Mouse (Mus musculus) adrenal gland, adult 8-10 months (tissue): Measurements from ENCODE around the gene Cab39l. TPM values are rescaled to one million over a fixed set of nuclear protein-coding genes. Genes with fewer than 3 reads are reported as not detected.

Experiments
- DNase-seq: peaks from one replicate; pipeline ENCODE4 v3.0.0; 2022
- total RNA-seq, 4 experiments: library from RNA; stranded (reverse); gene quantifications; 2 replicates each; pipeline ENCODE4 v1.2.4; 2022

Cab39l gene
- total RNA-seq, 4 experiments from 2014 or later, result 31.7 to 46.4 (median 42.3) TPM

DNA sequence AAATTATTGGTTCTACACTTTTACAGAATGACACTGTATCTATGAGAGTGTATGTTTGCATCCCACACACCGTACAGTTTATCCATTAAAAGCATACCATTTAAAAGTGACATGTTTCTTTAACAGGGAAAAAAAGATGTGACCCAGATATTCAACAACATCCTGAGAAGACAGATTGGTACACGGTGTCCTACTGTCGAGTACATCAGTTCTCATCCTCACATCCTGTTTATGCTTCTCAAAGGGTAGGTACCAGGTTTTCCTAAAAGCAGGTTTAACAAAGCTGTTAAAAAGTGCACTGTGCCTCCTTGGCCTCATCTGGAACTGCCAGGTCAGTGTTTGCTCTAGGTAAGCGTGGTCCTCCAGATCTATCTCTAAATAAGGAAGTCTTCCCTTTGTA, 65.4 kb downstream of the Cab39l start:
- DNase-seq, result no peak

DNA sequence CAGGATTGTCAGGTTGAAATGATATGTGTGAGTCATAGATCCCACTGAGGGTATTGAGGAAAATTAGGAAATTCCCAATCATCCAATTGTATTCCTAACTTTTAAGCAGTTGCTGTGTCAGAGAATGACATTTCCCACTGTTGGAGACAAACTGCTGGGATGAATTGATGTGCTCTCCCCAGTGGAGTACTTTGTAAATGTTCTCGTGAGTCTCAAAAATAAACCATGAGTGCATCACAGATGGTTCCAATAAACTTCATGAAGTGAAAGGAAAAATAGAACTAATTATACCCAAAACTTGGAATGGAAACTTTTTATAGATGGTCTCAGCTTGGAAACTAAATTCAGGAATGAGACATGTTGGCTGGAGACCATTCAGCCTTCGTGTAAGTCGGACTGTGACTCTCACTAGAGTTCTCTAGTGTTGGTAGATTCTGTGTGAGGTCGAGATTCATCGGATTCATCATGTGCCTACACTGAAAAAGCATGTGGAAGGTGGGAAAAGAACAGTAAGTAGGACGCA, 73.2 kb downstream of the Cab39l start:
- DNase-seq, result no peak

DNA sequence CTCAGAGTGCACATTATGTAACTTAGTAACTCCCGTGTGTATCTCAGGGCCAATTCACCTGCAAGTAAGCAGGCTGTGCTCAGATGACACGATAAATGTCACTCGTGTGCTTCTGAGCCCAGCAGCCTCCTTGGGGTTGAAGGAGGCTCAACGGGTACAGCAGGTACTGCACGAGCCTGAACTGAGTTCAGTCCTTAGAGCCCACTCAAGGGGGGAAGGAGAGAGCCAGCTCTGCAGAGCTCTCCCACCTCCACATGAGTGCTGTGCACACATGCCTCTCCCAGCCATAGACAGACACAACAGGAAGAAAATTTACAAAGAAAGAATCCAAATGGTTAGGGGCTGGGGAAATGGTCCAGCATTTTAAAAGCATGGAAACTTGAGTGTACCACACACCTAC, 85.1 kb downstream of the Cab39l start:
- DNase-seq, result no peak

DNA sequence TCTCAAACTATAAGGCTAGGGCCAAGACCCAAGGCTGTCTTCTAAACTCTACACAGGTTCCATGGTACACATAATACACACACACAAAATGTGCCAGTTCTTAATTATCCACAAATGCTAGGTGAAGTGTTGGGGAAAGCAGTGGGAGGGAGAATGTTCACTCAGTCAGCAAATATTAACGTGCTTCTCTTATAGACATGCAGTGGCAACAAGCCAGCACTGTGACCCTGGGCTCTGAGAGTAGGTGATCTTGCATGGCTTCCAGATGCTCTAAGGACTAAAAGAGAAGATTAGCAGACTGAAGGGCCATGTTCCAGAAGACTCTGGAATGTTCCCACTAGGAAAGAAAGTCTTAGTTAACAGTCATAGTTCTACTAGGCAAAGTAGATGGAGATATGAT, 90.0 kb downstream of the Cab39l start:
- DNase-seq, result no peak

DNA sequence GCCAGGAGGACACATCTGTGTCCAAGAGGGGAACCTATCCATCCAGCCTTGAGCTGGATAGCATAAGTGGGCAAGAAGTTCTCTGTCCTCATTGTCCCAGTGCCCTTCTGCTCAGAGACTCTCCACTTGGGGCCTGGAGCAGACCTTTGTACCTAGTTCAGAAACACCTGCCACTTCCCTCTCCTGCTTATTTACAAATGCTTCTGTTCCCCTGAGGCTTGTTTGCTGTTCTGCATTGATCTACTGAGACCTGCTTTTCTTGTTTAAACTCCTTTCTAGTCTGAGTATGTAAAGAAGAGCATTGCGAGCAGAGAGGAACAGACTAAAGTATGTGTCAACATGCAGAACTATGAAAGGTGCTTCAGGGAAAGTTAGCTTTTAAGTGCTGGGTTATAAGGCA, 92.2 kb downstream of the Cab39l start:
- no peak for DNase-seq

DNA sequence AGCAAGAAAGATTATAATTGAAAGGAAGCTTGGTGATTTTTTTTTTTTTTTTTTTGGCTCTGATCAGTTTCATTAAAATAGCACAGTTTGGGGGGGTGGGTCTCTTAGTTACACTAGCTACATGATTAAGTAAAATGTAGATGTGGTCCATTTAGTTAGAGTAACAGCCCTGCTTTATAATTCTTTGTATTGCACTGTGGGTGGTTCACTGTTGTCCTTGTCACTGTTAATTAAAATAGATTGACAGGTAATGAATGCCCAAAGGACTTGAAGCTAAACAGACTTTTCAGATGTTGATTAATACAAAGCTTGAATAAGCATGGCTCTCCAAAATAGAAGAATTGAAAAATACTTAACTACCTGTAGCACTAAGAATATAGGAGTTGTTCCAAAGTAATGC, 93.1 kb downstream of the Cab39l start:
- no peak for DNase-seq

DNA sequence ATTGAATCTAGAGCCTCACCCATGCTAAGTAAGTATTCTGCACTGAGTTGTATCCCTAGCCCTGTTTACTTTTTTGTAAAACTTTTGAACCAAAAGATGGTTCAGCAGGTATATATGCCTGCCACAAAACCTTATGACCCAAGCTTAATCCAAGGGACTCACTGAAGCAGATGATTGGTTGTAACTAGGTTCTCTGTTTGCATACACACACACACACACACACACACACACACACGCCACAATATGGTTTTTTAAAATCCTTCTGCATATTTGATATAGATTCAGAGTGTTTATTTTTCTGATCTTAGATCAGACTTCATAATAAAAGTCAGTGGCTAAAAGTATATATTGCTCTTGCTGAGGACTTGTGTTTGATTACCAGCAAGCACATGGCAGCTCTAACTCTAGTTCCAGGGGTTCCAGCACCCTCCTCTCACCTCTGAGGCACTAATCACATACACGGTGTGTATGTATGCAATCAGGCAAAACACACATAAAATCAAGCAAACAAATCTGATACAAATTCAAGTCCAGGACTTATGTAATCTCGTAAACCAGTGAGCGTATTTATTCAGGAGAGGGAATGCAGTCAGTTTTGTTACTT, 97.2 kb downstream of the Cab39l start:
- DNase-seq, result no peak

DNA sequence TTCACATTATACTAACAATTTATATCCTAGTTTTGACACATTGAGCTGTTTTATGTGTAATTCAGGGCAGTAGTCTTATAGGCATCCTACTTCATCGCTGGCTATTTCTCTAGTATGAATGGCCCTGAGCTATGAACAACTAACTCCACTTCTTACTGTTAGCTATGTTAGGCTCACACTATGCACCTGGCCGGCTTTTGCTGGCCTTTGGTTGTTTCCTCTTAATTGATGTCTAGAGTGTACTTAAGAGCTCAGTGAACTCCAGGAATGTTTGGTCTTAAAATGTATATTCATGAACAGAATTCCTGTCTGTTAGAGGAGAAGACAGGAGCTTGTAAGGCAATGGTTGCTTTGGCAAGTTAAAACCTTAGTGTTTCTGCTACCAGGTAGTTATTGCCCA, 99.5 kb downstream of the Cab39l start:
- DNase-seq, result no peak

DNA sequence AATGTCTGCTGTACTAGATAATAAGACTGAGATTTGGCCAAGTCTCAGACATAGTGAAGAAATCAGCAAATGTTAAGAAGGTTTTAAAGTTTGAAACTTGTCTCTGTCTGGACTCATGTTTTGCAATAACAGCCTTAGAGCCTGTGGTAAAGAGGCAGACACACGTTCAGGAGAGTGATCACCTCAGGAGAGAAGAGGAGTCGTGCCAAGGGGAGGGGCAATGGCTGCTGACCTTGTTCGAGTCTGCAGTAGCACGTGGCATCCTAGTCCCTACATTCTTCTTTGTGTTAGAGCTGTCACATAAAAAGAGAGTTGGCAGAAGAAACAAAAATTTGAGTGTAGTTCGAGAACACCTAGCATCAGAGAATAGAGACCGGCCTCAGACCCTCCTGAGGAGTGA, 100.0 kb downstream of the Cab39l start:
- DNase-seq, result peak; percentile 31

DNA sequence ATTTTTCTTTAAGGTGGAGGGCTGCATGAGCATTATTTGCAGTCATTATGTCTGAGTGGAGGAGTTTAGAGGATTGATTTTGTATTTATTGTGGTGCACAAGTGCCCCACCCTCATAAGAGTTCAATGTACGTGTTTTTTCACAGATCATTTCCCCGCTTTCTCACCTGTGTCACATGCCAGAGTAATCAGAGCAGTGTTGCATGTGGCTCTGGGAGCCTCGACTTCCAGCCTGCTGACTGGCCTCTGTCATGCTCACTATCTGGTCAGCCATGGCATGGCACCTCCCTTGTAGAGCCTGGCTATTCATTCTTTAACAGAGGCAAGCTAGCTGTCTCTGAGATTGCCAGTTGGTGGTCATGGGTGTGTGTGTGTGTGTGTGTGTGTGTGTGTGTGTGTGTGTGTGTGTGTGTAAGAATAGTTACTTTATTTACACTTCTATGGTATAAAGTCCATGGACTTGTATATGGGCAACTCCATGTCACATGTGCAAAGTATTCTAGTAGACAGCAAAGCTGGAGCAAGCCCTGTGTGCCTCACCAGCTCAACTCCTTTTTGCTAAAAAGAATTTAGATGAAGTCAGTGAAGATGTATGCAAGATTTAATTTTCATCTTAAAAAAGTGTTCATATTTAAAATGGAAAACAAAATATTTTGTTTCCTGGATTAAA, 102.5 kb downstream of the Cab39l start:
- no peak for DNase-seq

DNA sequence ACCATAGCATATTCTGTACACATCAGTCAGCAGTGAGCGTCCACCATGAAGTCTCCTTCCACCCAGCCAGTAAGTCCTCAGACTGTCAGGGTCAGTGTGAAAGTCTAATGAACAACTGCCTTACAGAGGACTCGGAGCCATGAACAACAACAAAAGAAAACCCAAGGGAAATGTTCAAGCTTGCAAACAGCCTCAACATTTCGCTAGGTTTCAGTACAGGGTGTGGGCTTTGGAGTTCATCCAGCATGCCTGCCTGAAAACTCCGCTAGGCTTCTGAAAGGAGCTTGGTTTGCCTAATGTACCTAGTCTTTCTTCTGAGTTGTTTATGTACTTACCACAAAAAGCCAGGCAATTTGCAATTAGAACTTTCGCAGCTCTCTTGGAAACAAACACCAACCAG, 103.2 kb downstream of the Cab39l start:
- DNase-seq, result no peak

DNA sequence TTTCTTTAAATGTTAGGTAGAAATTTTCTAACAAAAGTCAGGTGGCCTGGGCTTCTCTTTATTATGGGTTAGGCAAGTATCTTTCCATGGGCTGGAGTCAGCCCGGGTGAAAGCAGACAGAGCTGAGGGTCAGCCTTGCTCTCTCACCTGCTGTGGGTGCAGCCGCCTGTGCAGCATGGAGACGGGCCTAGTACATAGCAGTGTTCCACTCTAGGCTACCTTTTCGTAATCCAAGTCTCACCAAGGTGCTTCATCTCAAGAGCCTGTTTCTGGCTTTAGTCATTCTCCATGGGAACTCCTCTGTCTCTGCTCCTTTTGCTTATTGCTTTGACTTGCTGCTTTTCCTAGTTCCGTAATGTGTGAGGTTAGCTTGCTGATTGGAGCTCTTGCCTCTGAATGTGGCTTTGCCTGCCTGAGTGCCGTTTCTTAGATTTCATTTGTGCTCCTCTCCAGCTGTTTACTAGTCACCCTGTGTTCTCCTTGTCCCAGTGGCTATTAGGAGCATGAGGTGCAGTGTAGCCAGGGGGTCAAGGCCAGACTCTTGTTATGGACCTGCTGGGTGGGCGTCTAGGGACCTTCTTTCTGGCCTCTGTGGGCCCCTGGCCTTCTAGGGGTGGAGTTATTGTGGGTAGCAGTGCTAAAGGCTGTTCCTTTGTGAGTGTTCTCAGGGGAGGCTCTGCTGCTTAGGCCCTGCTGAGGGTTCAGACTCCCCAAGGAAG, 105.5 kb downstream of the Cab39l start:
- DNase-seq, result no peak

DNA sequence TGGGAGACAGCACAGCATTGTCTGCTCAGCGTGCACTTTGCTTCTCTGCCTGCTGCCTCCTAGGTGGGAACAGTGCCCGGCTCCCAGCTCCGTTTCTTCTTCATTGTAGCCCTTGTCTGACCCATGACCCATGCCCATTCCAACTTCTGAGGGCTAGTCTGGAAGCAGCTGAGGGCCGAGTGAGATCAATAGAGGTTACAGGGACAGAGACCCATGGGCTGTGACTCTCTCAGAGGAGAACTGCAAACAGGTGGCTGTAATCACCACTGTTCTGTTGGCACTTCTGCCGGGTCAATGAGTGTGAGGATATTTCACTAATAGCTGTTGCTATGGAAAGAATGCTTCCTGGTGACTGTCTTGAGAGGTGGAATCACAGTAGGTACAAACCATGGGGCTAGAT, 106.8 kb downstream of the Cab39l start:
- DNase-seq, result no peak

DNA sequence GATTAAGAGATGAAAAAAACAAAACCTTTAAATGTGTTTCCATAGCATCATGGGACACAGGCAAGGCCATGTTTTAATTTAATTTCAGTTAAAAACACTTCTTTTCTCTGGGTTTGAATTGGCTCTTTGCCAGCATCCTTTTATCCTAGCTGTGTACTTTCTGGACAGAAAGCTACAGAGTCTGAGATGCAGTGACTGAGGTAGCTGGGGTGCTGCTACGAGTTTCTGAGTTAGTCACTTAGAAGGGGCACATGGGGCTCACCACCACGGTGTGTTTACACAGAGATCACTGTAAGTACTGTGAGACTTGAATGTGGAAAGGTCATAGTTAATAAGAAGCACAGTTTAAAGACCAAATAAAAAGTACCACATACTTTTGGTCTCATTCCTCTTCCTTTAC, 107.8 kb downstream of the Cab39l start:
- no peak for DNase-seq

DNA sequence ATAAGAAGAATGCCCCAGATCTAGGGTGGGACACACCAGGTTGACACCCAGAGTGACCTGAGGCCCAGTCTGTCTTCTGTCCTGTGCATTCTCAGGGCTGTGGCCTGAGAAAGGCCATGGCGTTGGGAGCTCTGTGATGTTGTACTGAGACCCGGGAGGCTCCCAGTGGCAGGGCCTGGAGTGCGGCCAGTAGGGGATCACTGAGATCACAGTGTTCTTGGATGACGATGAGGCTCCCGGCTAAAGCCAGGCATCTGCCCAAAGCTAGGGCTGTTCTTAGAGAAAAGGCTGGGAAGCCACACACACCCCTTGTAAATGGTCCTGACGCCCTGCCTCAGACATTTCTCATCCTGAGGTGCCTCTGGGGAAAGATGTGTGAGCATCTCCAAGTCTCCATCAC, 108.3 kb downstream of the Cab39l start:
- DNase-seq, result peak; percentile 34

DNA sequence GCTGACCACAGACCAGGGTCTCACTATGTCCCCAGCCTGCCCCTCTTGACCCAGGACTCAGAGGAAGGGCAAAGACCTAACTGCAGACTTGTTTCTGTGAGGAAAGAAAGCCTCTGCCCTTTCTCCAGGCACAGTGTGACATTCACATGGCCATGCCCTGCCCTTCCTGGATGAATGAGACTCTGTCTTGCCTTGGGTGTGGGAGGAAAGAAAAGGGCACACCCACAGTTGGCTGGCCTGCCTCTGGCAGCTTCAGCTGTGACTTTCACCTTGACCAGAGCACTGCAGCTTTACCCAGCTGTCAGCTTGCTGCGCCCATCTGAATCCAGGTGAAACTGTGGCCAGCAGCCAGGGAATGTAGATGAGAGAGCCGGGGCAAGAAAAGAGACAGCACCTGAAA, 110.1 kb downstream of the Cab39l start:
- peak; percentile 27 for DNase-seq

DNA sequence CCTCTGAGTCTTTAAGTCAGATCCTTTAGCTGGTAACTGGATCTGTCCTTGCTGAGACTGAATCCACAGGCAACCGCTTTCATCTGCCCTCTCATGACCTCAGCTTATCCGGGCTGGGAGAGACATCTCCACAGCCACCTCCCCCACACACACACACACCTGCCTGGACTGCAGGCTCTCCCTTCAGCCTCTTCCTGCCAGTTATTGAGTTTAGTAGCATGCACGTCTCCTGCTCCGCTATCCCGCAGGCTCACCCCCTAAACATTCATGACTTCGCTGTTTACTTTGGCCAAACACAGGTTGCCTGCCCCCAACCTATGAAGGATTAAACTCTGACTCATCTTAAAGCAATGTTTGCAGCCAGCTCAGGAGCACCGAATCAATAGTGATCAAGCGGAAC, 111.2 kb downstream of the Cab39l start:
- no peak for DNase-seq

DNA sequence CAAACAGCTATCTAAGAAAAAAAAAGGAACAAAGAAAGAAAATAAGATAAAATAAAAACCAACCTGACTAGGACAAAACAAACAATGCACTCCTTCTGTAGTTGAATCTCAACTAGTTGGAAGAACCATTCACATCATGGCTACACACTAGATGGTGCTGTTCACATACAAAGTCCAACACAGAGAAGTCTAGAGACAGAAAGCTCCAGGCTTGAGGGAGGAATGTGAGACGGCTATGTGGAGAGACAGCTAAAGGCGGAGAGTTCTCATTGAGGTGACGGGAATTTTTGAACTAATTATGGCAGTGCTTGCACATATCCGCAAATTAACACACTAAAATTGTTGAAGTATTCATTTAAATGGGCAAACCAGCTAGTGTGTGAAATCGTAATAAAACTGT, 113.3 kb downstream of the Cab39l start:
- DNase-seq, result no peak

DNA sequence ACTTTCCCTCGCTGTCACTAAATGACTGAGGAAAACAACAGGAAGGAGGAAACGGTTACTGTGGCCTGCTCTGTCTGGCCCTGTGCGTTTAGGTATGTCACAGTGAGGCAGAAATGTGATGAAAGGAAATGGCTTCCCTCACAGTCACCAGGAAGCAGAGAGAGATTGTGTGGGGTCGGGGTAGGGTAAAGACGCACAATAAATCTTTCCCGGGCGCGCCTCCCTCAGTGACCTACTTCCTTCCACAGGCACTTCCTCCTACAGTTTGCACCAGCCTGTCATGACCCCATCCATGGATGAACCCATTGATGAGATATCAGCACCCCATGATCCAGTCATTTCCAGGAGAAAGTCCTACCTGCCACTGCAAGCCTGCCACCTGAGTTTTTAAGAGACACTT, 114.2 kb downstream of the Cab39l start:
- no peak for DNase-seq

DNA sequence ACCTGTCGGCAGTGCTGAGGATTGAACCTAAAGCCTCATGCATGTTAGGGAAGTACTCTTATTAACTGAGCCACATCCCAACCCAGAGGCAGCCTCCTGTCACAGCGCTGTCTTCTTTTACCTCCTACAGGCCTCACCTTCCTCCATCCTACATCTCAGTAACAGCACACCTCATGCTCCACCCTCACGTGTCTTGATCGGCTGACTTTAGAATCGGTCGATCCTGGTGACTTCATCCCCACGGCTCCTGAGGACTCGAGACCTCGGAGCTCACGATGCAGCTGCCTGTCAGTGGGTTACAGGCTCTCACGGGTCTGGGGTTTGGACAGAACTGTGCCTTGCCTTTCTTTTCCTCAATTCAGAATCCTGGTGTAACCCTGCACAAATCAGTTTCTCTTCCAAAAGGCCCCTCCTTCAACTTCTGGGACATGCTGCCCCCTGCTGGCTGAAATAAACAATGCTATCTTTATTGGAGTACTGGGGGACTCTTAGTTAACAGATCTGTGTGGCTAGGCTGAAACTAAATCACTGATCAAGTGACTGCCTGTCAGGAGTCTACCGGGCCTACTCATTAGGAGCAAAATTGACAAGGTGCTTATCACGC, 115.3 kb downstream of the Cab39l start:
- DNase-seq, result peak; percentile 37

DNA sequence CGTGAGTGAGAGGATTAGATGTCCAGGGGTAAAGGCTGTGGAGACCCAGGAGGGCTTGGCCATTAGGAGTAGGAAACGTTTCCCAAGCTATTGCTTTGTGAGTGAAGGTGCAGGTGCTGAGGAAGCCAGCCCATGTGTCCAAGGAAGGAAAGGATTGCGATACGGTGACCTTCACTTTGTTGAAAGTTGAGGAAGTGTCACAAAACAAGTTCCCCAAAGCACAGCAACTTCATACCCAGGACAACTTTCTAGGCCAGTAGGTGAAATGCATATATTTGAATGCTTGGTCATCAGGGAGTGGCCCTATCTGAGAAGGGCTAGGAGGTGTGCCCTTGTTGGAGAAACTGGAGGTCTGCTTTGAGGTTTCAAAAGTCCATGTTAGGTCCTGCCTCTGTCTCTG, 116.3 kb downstream of the Cab39l start:
- DNase-seq, result no peak

DNA sequence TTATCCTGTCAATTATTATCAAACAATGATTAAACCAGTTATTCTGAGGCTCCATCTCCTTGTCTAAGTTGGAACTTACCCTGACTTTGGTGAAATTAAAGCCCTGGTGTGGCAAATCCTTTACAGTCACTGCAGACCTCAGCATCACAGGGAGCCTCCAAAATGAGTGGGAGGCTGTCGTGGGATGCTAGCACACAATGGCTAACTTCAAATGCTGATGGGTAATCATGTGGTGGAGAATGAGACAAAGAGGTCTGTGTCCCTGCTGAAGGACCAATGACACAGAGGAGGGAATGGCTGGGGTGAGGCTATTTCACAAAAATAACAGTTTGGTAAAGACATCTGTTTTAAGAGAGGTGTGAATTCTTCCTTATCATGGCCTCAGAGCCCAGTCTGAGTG, 117.1 kb downstream of the Cab39l start:
- DNase-seq, result no peak

DNA sequence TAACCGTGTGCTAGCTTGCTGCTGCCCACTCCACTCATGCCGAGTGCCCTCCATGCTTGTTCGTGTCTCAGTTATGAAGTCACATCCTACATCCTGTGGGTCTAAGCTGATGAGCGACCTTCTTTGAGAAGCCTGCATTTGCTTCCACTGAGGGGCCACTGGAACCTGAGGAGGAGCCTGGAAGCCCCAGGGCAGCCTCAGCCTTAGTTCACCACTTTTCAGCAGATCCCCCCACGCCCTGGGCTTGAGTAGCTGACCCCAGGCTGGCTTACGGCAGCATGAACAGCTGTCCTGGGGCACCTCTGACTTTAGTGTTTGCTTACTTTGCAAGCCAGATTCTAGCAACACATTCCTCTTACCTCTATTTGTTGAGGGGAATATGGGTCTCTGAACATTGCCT, 126.0 kb downstream of the Cab39l start:
- no peak for DNase-seq

DNA sequence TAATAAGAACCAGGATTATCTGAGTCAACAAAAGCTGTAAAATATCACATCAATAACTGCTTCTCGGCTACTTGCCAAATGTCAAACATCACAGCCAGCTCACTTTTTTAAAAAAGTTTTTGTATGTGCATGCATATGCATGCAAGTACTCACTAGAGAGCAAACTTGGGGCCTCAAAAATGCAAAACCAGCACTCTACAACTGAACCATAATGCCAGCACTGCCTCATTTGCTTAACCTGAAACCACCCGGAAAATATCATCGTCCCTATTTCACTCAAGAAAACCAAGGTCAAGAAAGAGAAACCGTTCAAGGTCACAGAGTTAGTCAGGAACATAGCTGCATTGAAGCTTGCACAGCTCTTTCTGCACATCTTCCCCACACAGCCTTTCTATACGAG, 135.6 kb downstream of the Cab39l start:
- no peak for DNase-seq
